Mouse (Mus musculus) intestine, embryonic 16.5 days (tissue): ENCODE results near the gene Gen1. TPM values are rescaled to one million over a fixed set of nuclear protein-coding genes. Genes with fewer than 3 reads are reported as not detected.

Experiments
- ATAC-seq: fragments of 200-750 bp; cut with Nextera tagmentation; 2 replicates; pipeline ENCODE4 v1.8.0; 2017; ENCODE audit warnings: moderate TSS enrichment, moderate library complexity
- H3K27ac ChIP-seq: fragments of 300-500 bp; sonication (generic); 2 replicates; pipeline ENCODE4 v1.5.1; 2014; ENCODE audit warnings: mild to moderate bottlenecking, low read length
- H3K27me3 ChIP-seq: fragments of 300-500 bp; sonication (generic); replicated peaks from 2 replicates; pipeline ENCODE4 v1.6.1; 2014; ENCODE audit warnings: low read length, control low read depth, mixed read lengths; ENCODE audit not compliant: control insufficient read depth, insufficient read depth
- H3K36me3 ChIP-seq: fragments of 300-500 bp; sonication (generic); 2 replicates; pipeline ENCODE4 v1.6.1; 2014; ENCODE audit warnings: low read length, control low read depth; ENCODE audit not compliant: control insufficient read depth, insufficient read depth
- H3K4me1 ChIP-seq: fragments of 300-500 bp; sonication (generic); 2 replicates; pipeline ENCODE4 v1.6.1; 2014; ENCODE audit warnings: low read length, control low read depth, mixed read lengths; ENCODE audit not compliant: control insufficient read depth, insufficient read depth
- H3K4me2 ChIP-seq: fragments of 300-500 bp; sonication (generic); 2 replicates; pipeline ENCODE4 v1.6.1; 2014; ENCODE audit warnings: low read depth, low read length, control low read depth
- H3K4me3 ChIP-seq: fragments of 300-500 bp; sonication (generic); 2 replicates; pipeline ENCODE4 v1.5.1; 2014; ENCODE audit warnings: mild to moderate bottlenecking, low read length
- H3K9ac ChIP-seq: fragments of 300-500 bp; sonication (generic); 2 replicates; pipeline ENCODE4 v1.6.1; 2014; ENCODE audit warnings: low read depth, low read length
- H3K9me3 ChIP-seq: fragments of 300-500 bp; sonication (generic); 2 replicates; pipeline ENCODE4 v1.6.1; 2016; ENCODE audit warnings: low read length, control low read depth; ENCODE audit not compliant: control insufficient read depth
- WGBS: fragments of 180-500 bp; shearing (Covaris S2); extraction: QIAGEN DNeasy Blood & Tissue Kit; methylation state at CpG from one replicate; pipeline ENCODE4 v1.1.7; 2014; 5-methylcytosine and 5-hydroxymethylcytosine counted together
- polyA plus RNA-seq: library from polyadenylated mRNA; unstranded; fragments of >200 nt; fragmentation: Nextera tagmentation; extraction: Ambion mirVana; gene quantifications from 2 replicates; pipeline ENCODE4 v1.2.1, GENCODE M21; 2015

Gen1 gene
- polyA plus RNA-seq, 1 experiment from 2014 or later = 5.1 TPM

GRCm38 (mm10) chr12:11276632-11277031, 11.0 kb upstream of the Gen1 start:
- Histone ChIP-seq H3K9ac (no peak overlapping the region), H3K4me2 (no peak overlapping the region), H3K36me3 (peaks cover 6% of the 10 kb centered on the region; the same call in 1 of the 2 replicates), H3K4me3 (no peak overlapping the region), H3K4me1 (no peaks in the 10 kb centered on the region), H3K27me3 (no peaks in the 10 kb centered on the region), H3K27ac (no peak overlapping the region), H3K9me3 (no peaks in the 10 kb centered on the region)
- no peak for ATAC-seq
- 89% methylated on average over 2 of the region's 2 CpGs for WGBS

DNA sequence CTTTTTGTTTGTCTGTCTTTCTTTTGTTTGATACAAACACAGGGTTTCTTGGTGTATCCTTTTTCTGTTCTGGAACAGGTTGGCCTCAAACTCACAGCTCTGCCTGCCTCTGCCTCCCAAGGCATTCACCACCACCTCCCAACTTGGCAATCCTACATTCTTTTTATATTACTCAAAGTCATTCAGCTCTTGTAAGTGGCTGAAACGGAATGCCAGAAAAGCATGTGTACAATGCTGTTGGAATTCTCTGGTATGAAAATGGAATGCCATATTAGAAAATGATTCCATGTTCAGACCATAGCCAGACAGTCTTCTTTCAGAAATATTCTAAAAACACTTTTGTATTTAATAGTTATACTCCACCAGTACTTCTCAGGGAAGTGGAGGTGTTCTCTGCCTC, 7.6 kb upstream of the Gen1 start:
- Histone ChIP-seq H3K9me3 (no peaks in the 10 kb centered on the region), H3K27ac (no peak overlapping the region), H3K9ac (no peak overlapping the region), H3K4me2 (no peak overlapping the region), H3K4me3 (no peak overlapping the region), H3K36me3 (0 out of 2 replicates have a peak, but pooled peaks cover 2% of the 10 kb centered on the region), H3K27me3 (no peaks in the 10 kb centered on the region), H3K4me1 (peaks cover under 1% of the 10 kb centered on the region)
- no peak for ATAC-seq
- 76% methylated on average over 1 of the region's 1 CpGs for WGBS

DNA sequence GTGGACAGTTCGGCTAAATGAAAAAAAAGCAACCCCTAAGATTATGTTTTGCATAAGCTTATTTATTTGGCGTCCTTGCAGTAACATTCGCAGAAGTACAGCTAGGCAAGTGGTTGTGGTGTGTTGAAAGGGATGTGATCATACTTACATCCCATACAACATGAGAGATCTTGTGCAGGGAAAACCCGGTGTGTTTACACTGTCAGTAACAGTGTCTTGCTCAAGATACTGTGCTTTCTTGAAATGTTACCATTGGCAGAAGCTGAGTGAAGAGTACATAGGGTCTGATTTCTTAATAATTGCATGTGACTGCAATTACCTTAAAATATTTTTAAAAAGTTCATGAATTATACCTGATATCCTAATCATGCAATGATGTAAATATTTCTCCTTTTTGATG, 7.0 kb upstream of the Gen1 start:
- Histone ChIP-seq H3K9ac (no peak overlapping the region), H3K9me3 (no peaks in the 10 kb centered on the region), H3K27me3 (no peaks in the 10 kb centered on the region), H3K36me3 (0 out of 2 replicates have a peak, but pooled peaks cover 2% of the 10 kb centered on the region), H3K4me2 (no peak overlapping the region), H3K27ac (no peak overlapping the region), H3K4me1 (peaks cover 4% of the 10 kb centered on the region), H3K4me3 (no peak overlapping the region)
- 86% methylated on average over 4 of the region's 4 CpGs for WGBS
- ATAC-seq = no peak

GRCm38 (mm10) chr12:11267030-11267429, 1.4 kb upstream of the Gen1 start:
- H3K4me1 ChIP-seq = peaks cover 10% of the 10 kb centered on the region
- no peak overlapping the region for H3K27ac ChIP-seq
- H3K4me2 ChIP-seq = peak overlapping the region; percentile 55
- peak overlapping the region; percentile 90 for H3K4me3 ChIP-seq
- peak overlapping the region; percentile 92 for H3K9ac ChIP-seq
- 8% methylated on average over 4 of the region's 4 CpGs for WGBS
- H3K9me3 ChIP-seq = no peaks in the 10 kb centered on the region
- no peak for ATAC-seq
- H3K27me3 ChIP-seq = no peaks in the 10 kb centered on the region
- H3K36me3 ChIP-seq = no peaks in the 10 kb centered on the region

DNA sequence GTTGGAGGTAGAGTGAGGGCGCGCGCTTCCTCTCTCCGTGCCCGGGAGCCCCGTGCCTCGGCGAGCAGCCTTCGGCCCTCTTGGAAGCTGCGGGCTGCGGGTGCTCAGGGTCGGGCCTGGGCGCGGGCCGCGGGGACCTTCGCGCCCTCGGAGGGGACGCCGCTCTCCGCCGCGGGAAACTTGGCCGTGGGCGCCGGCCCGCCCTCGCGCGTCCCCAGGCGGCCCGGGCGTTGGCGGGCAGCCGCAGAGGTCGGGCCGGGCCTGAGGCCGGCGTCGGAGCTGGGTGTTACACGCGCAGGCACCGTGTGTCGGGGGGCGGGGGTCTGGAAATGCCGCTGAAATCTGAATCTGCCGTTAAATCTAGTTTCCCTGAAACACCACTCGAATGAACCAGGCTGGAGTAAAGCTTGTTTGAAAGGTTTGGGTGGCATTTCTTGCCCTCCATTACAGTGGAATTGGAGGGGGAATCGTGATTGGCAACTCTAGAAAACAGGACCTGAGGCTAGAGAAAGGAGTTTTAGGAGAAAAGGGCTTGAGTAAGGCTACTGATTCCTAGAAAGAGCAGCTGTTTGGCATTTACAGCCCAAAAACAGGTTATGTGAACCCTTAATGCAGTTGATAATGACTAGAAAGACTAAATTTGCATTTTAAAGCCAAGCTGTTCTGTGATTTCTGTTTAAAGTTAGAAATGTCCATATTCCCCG, 833 bp upstream of the Gen1 start:
- peak overlapping the region; percentile 55 for H3K4me2 ChIP-seq
- peak overlapping the region; percentile 92 for H3K9ac ChIP-seq
- ATAC-seq = peak; percentile 70
- H3K36me3 ChIP-seq = no peaks in the 10 kb centered on the region
- H3K4me3 ChIP-seq = peak overlapping the region; percentile 90
- peak overlapping the region; percentile 91 for H3K27ac ChIP-seq
- H3K4me1 ChIP-seq = peaks cover 10% of the 10 kb centered on the region
- no peaks in the 10 kb centered on the region for H3K27me3 ChIP-seq
- H3K9me3 ChIP-seq = no peaks in the 10 kb centered on the region
- whole genome bisulfite sequencing = under 1% methylated on average over 49 of the region's 51 CpGs

DNA sequence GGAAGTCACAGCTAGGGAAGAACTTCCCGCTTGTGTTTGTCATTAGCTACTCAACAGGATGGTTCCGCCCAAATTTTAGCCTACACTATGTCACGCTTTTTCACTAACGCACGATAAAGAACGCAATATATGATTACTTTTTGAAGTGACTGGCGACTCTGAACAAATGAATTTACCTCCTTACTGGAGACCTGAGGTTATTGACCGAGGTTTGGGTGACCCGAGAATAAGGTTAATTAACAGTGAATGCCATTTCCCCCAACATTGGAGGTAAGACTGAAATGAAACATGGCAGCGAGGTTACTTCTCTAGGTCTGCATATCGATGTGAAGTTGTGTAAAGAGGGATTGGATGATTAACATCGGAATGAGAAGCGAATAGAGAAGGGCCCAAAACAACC, 706 bp downstream of the Gen1 start:
- no peaks in the 10 kb centered on the region for H3K9me3 ChIP-seq
- H3K36me3 ChIP-seq = no peaks in the 10 kb centered on the region
- H3K27ac ChIP-seq = no peak overlapping the region
- H3K4me3 ChIP-seq = peak overlapping the region; percentile 90
- ATAC-seq = no peak
- H3K4me1 ChIP-seq = peaks cover 10% of the 10 kb centered on the region
- H3K4me2 ChIP-seq = peak overlapping the region; percentile 86
- no peaks in the 10 kb centered on the region for H3K27me3 ChIP-seq
- WGBS = 1% methylated on average over 13 of the region's 13 CpGs
- H3K9ac ChIP-seq = peak overlapping the region; percentile 92

- Histone ChIP-seq H3K9ac (no peak overlapping the region), H3K36me3 (no peaks in the 10 kb centered on the region), H3K4me3 (no peak overlapping the region), H3K9me3 (no peaks in the 10 kb centered on the region), H3K4me2 (no peak overlapping the region), H3K27me3 (no peaks in the 10 kb centered on the region), H3K4me1 (no peaks in the 10 kb centered on the region), H3K27ac (no peak overlapping the region)
- ATAC-seq = no peak
- WGBS = 82% methylated on average over 3 of the region's 3 CpGs
Measured at GRCm38 (mm10) chr12:11250322-11250721, 15.3 kb downstream of the Gen1 start.

GRCm38 (mm10) chr12:11247460-11247859, 18.1 kb downstream of the Gen1 start:
- no peak for ATAC-seq
- no peaks in the 10 kb centered on the region for H3K9me3 ChIP-seq
- H3K4me3 ChIP-seq = no peak overlapping the region
- H3K27me3 ChIP-seq = no peaks in the 10 kb centered on the region
- no peaks in the 10 kb centered on the region for H3K4me1 ChIP-seq
- H3K36me3 ChIP-seq = 0 out of 2 replicates have a peak, but pooled peaks cover 3% of the 10 kb centered on the region
- no peak overlapping the region for H3K9ac ChIP-seq
- H3K27ac ChIP-seq = no peak overlapping the region
- 98% methylated on average over 1 of the region's 1 CpGs for WGBS
- no peak overlapping the region for H3K4me2 ChIP-seq

- Histone ChIP-seq H3K27me3 (no peaks in the 10 kb centered on the region), H3K27ac (no peak overlapping the region), H3K4me3 (no peak overlapping the region), H3K36me3 (no peaks in the 10 kb centered on the region), H3K9ac (no peak overlapping the region), H3K4me1 (no peaks in the 10 kb centered on the region), H3K9me3 (no peaks in the 10 kb centered on the region), H3K4me2 (no peak overlapping the region)
- no peak for ATAC-seq
- WGBS = 82% methylated on average over 2 of the region's 2 CpGs
Measured at GRCm38 (mm10) chr12:11235996-11236395, 29.6 kb downstream of the Gen1 start.

DNA sequence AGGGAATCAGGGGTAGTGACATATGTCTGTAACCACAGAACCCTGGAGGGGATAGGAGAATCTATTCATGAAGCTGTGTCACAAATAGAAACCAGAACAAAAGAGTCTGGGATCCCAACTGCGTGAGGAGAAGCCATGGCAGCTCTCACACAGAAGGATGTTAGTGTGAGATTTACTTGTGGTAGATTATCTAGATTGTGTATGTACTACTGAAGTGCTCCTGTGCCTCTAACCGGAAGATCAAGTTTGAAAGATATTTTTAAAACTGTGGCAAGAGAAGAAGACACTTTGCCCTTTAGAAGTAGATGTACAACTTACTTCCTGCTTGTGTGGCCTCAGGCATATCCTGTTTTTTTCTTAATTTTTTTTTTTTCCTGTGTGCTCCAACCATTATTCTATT, 35.3 kb downstream of the Gen1 start:
- ATAC-seq = no peak
- Histone ChIP-seq H3K27me3 (no peaks in the 10 kb centered on the region), H3K36me3 (no peaks in the 10 kb centered on the region), H3K27ac (no peak overlapping the region), H3K4me1 (peaks cover 7% of the 10 kb centered on the region; the same call in 1 of the 2 replicates), H3K4me2 (no peak overlapping the region), H3K4me3 (no peak overlapping the region), H3K9me3 (no peaks in the 10 kb centered on the region), H3K9ac (no peak overlapping the region)
- 65% methylated on average over 2 of the region's 2 CpGs for WGBS
